Mouse (Mus musculus) ES-Bruce4 (cell line): ENCODE results near the gene Pdap1. TPM values are rescaled to one million over a fixed set of nuclear protein-coding genes. Genes with fewer than 3 reads are reported as not detected.

ENCODE experiments used
- H3K27ac ChIP-seq: 2 replicates; pipeline ENCODE4 v1.5.1; 2012; ENCODE audit warnings: low read length, inconsistent platforms; ENCODE audit not compliant: insufficient read depth
- H3K27me3 ChIP-seq: 2 replicates; pipeline ENCODE4 v1.6.1; 2012; ENCODE audit warnings: mild to moderate bottlenecking, low read length, inconsistent platforms; ENCODE audit not compliant: control insufficient read depth, poor library complexity, insufficient read depth, severe bottlenecking
- H3K36me3 ChIP-seq: 2 replicates; pipeline ENCODE4 v1.6.1; 2012; ENCODE audit warnings: inconsistent platforms, mild to moderate bottlenecking, low read length, moderate library complexity; ENCODE audit not compliant: control insufficient read depth, poor library complexity, insufficient read depth, severe bottlenecking
- H3K4me1 ChIP-seq: one replicate; pipeline ENCODE4 v1.8.1; 2011; ENCODE audit warnings: low read length; ENCODE audit not compliant: control insufficient read depth, insufficient read depth
- H3K4me3 ChIP-seq: 2 replicates; pipeline ENCODE4 v1.5.1; 2011; ENCODE audit warnings: low read depth, mild to moderate bottlenecking, low read length
- H3K9ac ChIP-seq: 2 replicates; pipeline ENCODE4 v1.6.1; 2012; ENCODE audit warnings: low read depth, mild to moderate bottlenecking, inconsistent platforms; ENCODE audit not compliant: poor library complexity, severe bottlenecking
- H3K9me3 ChIP-seq: replicated peaks from 2 replicates; pipeline ENCODE4 v1.6.1; 2012; ENCODE audit warnings: mild to moderate bottlenecking, low read length, inconsistent platforms; ENCODE audit not compliant: control insufficient read depth, poor library complexity, insufficient read depth, severe bottlenecking
- CTCF ChIP-seq: IDR thresholded peaks from one replicate; pipeline ENCODE4 v1.8.1; 2011; ENCODE audit warnings: low read depth, low read length
- EP300 ChIP-seq: IDR thresholded peaks from 2 replicates; pipeline ENCODE4 v1.6.1; 2011; ENCODE audit warnings: low read depth, low read length; ENCODE audit not compliant: insufficient read depth
- POLR2A ChIP-seq: IDR thresholded peaks from one replicate; pipeline ENCODE4 v1.8.1; 2011; ENCODE audit warnings: low read length; ENCODE audit not compliant: insufficient read depth
- polyA plus RNA-seq: library from polyadenylated mRNA; stranded (reverse); fragments of >200 nt; gene quantifications from 2 replicates; pipeline ENCODE4 v1.2.4, GENCODE M21; 2011; ENCODE audit warnings: low read depth; ENCODE audit not compliant: missing spikeins, insufficient read depth, insufficient read length

The Pdap1 gene
- polyA plus RNA-seq, 1 experiment: 229 TPM

DNA sequence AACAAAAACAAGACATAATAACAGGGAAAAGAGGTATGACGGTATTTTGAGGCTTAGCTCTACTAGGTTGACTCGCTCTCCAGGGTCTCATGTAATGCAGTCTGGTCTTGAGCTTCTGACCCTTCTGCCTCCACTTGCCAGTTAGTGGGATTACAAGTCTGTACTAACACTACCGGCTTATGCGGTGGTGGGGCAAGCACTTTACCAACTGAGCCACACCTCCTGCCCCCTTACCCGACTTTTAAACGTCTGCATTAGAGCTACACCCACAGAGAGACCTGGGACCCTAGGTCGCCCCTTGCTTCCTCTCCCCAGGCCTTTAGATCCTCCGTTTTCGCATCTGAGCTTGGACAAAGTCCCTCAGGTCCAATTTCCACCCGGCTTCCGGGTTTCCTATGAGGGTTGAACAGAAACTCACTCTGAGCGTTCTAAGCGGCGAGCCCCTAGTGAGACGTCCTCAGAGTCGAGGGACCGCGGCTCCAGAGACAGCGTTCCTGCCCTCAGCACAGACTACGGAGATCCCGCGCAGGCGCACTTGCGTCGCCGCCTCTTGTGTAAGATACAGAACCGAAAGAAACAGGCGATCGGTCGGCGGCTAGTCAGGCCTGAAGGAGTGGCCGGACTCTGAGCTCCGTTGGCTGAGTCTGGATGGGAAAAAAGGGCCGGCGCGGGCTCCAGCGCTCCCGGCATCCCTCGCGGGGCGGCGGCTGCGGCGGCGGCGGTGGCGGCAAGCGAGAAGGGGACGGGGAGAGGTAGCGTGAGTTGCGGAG, 26.7 kb upstream of the Pdap1 start, which contains the start of the genes Ptcd1 and Cpsf4:
Gene Ptcd1 (minus strand): TSS at position 573 of the 770 bp plus-strand sequence.
Gene Cpsf4 (plus strand): TSS at position 678 of the 770 bp plus-strand sequence.
- H3K4me1 ChIP-seq: peaks cover 3% of the 10 kb centered on the region
- 0 out of 2 replicates have a peak, but pooled peaks have one; percentile 10 for TF ChIP-seq EP300
- TF ChIP-seq CTCF: no peak
- peak; percentile 64 for TF ChIP-seq POLR2A
- H3K9me3 ChIP-seq: no peaks in the 10 kb centered on the region
- H3K36me3 ChIP-seq: peaks cover 9% of the 10 kb centered on the region; the same call in 1 of the 2 replicates
- H3K27me3 ChIP-seq: no peaks in the 10 kb centered on the region
- peak within 1 kb of the TSS; percentile 51 for H3K27ac ChIP-seq
- H3K4me3 ChIP-seq: peak within 1 kb of the TSS; percentile 100
- H3K9ac ChIP-seq: peak within 1 kb of the TSS; percentile 95

DNA sequence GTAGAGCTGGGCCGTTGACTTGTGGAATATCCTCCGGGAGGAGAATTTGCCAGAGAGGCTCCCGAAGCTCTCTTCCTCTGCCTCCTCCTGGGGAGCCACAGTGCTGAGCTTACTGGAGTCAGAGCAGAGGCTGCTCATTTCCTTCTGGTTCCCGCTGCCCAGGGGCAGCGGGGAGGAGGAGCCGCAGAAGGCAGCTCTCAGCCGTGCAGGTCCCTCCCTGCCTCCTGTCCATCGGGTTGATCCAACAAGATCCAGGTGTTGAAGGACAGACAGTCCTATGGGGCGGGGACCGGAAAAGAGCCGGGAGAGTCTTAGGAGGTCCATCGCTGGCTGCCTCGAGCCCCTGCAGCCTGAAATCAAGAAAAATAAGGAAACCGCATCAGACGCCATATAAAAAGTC, 25.1 kb upstream of the Pdap1 start:
- Histone ChIP-seq H3K9ac (peak overlapping the region; percentile 60), H3K4me3 (peak overlapping the region; percentile 70), H3K4me1 (peaks cover 3% of the 10 kb centered on the region), H3K27ac (peak overlapping the region; percentile 73), H3K27me3 (no peaks in the 10 kb centered on the region), H3K9me3 (no peaks in the 10 kb centered on the region), H3K36me3 (no peaks in the 10 kb centered on the region)
- TF ChIP-seq CTCF (no peak), POLR2A (no peak), EP300 (no peak)

DNA sequence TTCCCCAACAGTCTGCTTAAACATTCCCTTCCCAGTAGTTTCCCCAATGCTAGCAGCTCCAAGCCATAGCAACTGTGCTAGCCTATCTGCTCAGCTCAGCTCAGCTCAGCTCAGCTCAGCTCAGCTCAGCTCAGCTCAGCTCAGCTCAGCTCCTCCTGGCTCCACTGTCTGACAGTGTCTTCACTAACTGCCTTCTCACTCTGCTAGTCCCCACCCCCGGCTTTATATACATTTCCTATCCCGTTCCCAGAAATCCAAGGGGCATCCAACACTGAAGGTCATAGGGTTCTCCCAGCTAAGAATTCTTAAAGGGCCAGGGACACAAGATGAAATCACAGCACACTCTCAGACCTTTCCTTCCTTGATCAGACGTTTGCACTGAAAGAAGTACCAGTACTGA, 24.7 kb upstream of the Pdap1 start:
- no peaks in the 10 kb centered on the region for H3K36me3 ChIP-seq
- H3K27ac ChIP-seq: peak overlapping the region; percentile 73
- TF ChIP-seq POLR2A: peak; percentile 32
- TF ChIP-seq EP300: no peak
- peaks cover 3% of the 10 kb centered on the region for H3K4me1 ChIP-seq
- H3K27me3 ChIP-seq: no peaks in the 10 kb centered on the region
- H3K9me3 ChIP-seq: no peaks in the 10 kb centered on the region
- peak overlapping the region; percentile 60 for H3K9ac ChIP-seq
- H3K4me3 ChIP-seq: peak overlapping the region; percentile 70

DNA sequence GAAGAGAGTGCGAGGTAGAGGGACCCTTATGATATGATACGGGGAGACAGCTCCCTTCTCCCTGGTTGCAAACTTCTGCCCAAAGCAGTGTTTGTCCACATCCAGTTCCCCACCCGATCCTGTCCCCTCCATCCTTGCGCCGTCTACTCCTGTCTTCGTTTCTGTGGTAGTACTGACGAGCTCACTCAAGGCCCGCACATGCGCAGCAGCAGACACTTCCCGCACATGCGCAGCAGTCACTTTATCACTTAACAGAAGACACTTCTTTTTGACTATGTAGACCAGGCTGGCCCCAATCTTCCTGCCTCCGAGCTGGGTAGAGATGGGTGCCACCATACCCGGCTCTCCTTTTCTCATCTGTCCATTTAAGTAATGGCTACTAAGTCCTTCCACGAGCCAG, 21.3 kb upstream of the Pdap1 start:
- Histone ChIP-seq H3K36me3 (peaks cover 11% of the 10 kb centered on the region), H3K4me1 (peaks cover 2% of the 10 kb centered on the region), H3K9ac (no peak overlapping the region), H3K27me3 (no peaks in the 10 kb centered on the region), H3K4me3 (no peak overlapping the region), H3K9me3 (no peaks in the 10 kb centered on the region), H3K27ac (no peak overlapping the region)
- TF ChIP-seq POLR2A (no peak), CTCF (no peak), EP300 (no peak)

DNA sequence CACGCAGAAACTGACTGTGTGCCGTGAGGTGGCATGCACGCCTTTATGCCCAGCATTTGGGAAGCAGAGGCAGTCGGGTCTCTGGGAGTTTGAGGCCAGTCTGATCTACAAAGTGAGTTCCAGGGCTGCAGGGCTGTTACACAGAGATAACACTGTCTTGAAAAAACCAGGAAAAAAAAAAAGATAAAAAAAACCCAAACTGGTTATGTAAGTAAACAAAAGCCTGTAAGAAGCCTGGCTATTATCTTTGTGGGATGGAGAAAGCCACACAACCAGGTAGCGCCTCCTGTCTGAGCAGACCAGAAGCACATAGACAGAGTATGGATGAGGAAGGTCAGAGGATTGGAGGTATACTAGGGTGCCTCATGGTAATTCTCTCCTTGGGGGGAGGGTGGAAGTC, 12.7 kb upstream of the Pdap1 start:
- Histone ChIP-seq H3K27me3 (no peaks in the 10 kb centered on the region), H3K4me3 (no peak overlapping the region), H3K27ac (no peak overlapping the region), H3K9ac (no peak overlapping the region), H3K36me3 (peaks cover 23% of the 10 kb centered on the region), H3K9me3 (no peaks in the 10 kb centered on the region), H3K4me1 (no peaks in the 10 kb centered on the region)
- no peak for TF ChIP-seq EP300
- TF ChIP-seq CTCF: no peak
- TF ChIP-seq POLR2A: no peak

DNA sequence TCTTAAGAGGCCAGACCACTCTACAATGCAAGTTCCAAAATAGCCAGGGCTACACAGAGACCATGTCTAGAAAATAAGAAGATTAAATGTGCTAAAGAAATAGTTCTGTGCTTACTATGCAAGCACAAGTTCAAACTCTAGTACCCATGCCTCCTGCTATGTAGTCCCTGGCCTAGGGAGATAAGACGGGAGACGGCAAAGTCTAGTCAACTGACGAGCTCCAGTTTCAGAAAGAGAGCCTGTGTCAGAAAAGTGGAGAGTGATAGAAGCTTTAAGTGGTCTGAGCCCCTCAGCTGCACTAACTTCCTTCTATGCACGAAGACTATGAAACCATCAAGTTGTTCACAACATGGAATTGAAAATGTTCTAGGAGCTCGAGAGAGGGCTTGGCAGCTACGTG, 9.3 kb upstream of the Pdap1 start:
- Histone ChIP-seq H3K36me3 (peaks cover 38% of the 10 kb centered on the region), H3K27ac (no peak overlapping the region), H3K9ac (no peak overlapping the region), H3K9me3 (no peaks in the 10 kb centered on the region), H3K27me3 (no peaks in the 10 kb centered on the region), H3K4me3 (no peak overlapping the region), H3K4me1 (no peaks in the 10 kb centered on the region)
- no peak for TF ChIP-seq EP300
- TF ChIP-seq POLR2A: no peak
